Mouse (Mus musculus): ENCODE measurements around the gene Zfp560.
"Not testable (repeated sequence)": the region's sequence is repeated elsewhere in the genome, so short reads cannot be mapped to it uniquely, and the experiment has no call there.

Zfp560 gene

GRCm38 (mm10) chr9:20384532-20385342 lies at the start of gene Zfp560:
Zfp560 (minus strand) TSS chr9:20385177.
- DNase-seq, result peak; percentile 92

DNA sequence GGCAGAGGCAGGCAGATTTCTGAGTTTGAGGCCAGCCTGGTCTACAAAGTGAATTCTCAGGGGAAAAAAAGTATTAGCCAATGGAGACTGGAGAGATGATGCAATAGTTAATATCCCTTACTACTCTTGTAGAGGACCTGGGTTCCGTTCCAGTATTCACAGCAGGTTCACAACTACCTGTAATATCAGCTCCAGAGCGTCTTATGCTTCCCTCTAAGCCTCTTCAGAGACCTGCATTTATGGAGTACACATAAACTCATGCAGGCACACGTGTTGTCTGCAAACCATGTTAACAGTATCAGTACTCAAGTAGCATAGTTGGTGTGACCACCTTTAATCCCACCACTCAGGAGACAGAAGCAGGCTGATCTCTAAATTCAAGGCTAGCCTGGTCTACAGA lies 45.0 kb upstream of the Zfp560 start:
- no peak for DNase-seq

GRCm38 (mm10) chr9:20411460-20411859 lies 26.5 kb upstream of the Zfp560 start:
- DNase-seq, result no peak

DNA sequence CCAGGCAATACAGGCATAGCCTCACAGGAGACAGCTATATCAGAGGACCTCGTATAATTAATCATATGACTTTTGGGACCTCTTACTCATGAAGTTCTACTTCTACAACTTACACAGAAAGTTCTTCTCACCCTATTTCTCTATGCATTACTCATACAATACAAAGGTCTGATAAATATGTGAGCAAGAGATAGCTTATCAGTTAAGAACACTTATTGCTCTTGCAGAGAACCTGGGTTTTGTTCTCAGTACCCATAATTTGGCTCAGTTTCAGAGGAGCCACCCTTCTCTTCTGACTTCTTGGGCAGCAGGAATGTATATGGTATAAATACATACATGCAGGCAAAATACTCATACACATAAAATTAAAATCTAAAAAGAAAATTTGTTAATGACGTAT lies 24.3 kb upstream of the Zfp560 start:
- no peak for DNase-seq

- DNase-seq, result no peak
Measured at GRCm38 (mm10) chr9:20385343-20385703, 346 bp upstream of the Zfp560 start.

DNA sequence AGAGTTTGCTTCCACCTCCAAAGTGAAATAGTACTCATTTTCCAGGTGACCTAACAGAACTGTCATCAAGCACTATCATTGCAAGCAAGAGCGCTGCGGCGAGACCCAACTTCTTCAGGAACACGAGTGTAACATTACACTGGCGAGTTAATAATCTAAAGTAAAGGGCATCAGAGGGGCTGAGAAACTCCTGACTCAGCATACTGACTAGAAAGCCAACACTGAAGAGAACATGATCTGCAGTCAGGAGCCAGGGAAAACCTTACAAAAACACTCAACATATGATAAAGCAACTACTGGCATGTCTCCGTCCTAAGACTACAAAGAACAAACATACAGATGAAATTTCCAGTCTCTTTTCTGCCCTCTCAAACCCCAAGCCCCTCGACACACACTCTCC lies 1.3 kb downstream of the Zfp560 start:
- no peak for DNase-seq

- no peak for DNase-seq
Measured at GRCm38 (mm10) chr9:20374712-20375111, 10.3 kb downstream of the Zfp560 start.

DNA sequence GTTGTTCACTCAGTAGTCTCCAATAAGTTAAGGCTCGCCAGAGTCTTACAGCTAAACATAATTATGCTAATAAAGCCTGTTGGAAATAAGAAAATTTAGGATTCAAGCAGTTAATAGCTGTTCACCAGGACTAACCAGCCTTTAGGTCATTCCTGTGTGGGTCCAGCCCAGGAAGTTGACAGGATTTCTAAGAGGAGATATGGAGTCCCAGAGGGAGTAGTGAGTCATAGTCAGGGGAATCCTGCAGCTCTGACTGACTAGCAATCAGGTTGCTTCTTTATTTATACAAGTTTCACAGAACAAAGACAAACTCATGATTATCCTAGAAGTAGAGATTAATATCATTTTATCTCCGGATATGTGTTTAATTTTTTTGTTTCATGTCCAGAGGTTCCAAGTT lies 17.7 kb downstream of the Zfp560 start:
- DNase-seq, result no peak

DNA sequence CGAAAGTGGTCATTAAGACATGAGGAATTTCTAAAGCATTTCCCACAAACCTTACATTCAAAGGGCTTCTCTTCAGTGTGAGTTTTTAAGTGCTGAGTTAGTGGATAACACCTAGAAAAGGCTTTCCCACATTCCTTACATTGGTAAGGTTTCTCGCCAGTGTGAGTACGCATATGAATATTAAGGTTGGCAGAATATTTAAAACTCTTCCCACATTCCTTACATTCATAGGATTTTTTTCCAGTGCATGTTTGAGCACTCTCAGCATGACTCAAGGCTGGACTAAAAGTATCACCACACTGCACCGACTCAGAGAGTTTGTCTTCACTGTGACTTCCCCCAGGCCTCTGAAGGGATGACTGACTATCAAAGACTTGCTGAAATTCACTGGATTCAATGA lies 36.5 kb downstream of the Zfp560 start:
- DNase-seq, result no peak

DNA sequence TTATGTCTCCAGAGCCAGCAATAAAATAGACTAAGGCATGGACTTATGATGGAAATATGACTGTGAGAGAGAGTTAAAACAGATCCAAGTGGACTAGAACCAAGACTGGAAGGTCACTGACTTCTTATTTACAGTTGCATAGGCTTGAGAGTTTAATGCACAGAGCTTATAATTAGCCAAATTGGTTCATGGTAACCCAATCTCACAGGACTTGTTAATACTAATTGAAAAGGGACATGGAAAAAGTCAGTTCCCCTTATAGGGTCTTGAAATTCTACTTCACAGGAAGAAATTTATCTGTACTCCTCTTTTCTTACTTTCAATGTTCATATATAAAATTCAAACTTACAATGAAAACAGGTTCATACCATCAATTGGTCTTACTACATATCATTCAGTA lies 49.0 kb downstream of the Zfp560 start, which contains the start of gene Olfr18:
Gene Olfr18 (minus strand): TSS at position 101 of the 400 bp plus-strand sequence.
- no peak for DNase-seq

DNA sequence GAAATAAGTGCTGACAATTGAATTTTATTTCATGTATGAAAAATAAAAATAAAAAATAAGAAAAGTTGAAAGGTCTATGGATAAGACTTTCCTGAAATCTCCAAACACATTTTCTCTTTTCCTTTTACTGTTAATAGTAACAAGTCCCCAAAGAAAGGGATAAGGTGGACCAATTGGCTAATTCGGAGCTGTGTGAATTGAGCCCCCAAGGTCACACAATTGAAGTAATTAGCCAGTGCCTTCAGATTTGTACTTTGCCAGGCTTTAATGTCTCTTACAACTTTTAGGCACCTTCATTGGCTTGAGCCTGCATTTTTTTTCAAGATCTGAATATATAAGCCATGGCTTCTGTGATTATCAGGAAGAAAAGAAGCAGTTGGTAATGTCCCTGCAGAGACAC lies 86.7 kb downstream of the Zfp560 start, which contains the start of gene Olfr873:
Gene Olfr873 (plus strand): TSS at position 301 of the 400 bp plus-strand sequence.
- DNase-seq, result no peak

DNA sequence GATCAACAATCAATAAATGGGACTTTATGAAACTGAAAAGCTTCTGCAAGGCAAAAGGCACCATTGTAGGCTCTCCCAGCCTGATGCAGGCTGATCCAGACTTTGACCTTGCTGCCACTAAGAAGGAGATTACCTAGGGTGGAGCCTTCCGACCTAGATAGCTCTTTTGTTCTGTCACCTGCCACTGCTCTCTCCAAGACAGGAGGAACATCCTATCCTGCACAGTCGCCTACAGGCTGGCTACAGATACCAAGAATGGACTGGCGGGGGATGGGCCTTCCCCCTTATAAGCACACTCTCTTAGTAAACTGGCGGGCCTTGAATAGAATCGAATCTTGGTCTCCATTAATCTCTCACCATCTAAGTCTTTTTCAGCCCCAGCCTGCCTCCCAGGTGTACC lies 89.4 kb downstream of the Zfp560 start:
- DNase-seq, result not testable (repeated sequence)

Data from kidney, postnatal 14 days (tissue).